Mouse (Mus musculus) ES-Bruce4 (cell line): ENCODE measurements around the gene Fosl1. TPM values are rescaled to one million over a fixed set of nuclear protein-coding genes. Genes with fewer than 3 reads are reported as not detected.

ENCODE experiments used
- H3K27ac ChIP-seq: 2 replicates; pipeline ENCODE4 v1.5.1; 2012; ENCODE audit warnings: low read length, inconsistent platforms; ENCODE audit not compliant: insufficient read depth
- H3K27me3 ChIP-seq: 2 replicates; pipeline ENCODE4 v1.6.1; 2012; ENCODE audit warnings: mild to moderate bottlenecking, low read length, inconsistent platforms; ENCODE audit not compliant: control insufficient read depth, poor library complexity, insufficient read depth, severe bottlenecking
- H3K36me3 ChIP-seq: 2 replicates; pipeline ENCODE4 v1.6.1; 2012; ENCODE audit warnings: inconsistent platforms, mild to moderate bottlenecking, low read length, moderate library complexity; ENCODE audit not compliant: control insufficient read depth, poor library complexity, insufficient read depth, severe bottlenecking
- H3K4me1 ChIP-seq: one replicate; pipeline ENCODE4 v1.8.1; 2011; ENCODE audit warnings: low read length; ENCODE audit not compliant: control insufficient read depth, insufficient read depth
- H3K4me3 ChIP-seq: 2 replicates; pipeline ENCODE4 v1.5.1; 2011; ENCODE audit warnings: low read depth, mild to moderate bottlenecking, low read length
- H3K9ac ChIP-seq: 2 replicates; pipeline ENCODE4 v1.6.1; 2012; ENCODE audit warnings: low read depth, mild to moderate bottlenecking, inconsistent platforms; ENCODE audit not compliant: poor library complexity, severe bottlenecking
- H3K9me3 ChIP-seq: replicated peaks from 2 replicates; pipeline ENCODE4 v1.6.1; 2012; ENCODE audit warnings: mild to moderate bottlenecking, low read length, inconsistent platforms; ENCODE audit not compliant: control insufficient read depth, poor library complexity, insufficient read depth, severe bottlenecking
- CTCF ChIP-seq: IDR thresholded peaks from one replicate; pipeline ENCODE4 v1.8.1; 2011; ENCODE audit warnings: low read depth, low read length
- EP300 ChIP-seq: IDR thresholded peaks from 2 replicates; pipeline ENCODE4 v1.6.1; 2011; ENCODE audit warnings: low read depth, low read length; ENCODE audit not compliant: insufficient read depth
- POLR2A ChIP-seq: IDR thresholded peaks from one replicate; pipeline ENCODE4 v1.8.1; 2011; ENCODE audit warnings: low read length; ENCODE audit not compliant: insufficient read depth
- polyA plus RNA-seq: library from polyadenylated mRNA; stranded (reverse); fragments of >200 nt; gene quantifications from 2 replicates; pipeline ENCODE4 v1.2.4, GENCODE M21; 2011; ENCODE audit warnings: low read depth; ENCODE audit not compliant: missing spikeins, insufficient read depth, insufficient read length

The Fosl1 gene
- polyA plus RNA-seq, 1 experiment: 1.3 TPM

GRCm38 (mm10) chr19:5428083-5428482 is 19.3 kb upstream of the Fosl1 start:
- no peak overlapping the region for H3K27ac ChIP-seq
- no peaks in the 10 kb centered on the region for H3K9me3 ChIP-seq
- H3K27me3 ChIP-seq: no peaks in the 10 kb centered on the region
- no peaks in the 10 kb centered on the region for H3K36me3 ChIP-seq
- TF ChIP-seq POLR2A (no peak), EP300 (no peak), CTCF (no peak)
- no peak overlapping the region for H3K9ac ChIP-seq
- no peaks in the 10 kb centered on the region for H3K4me1 ChIP-seq
- no peak overlapping the region for H3K4me3 ChIP-seq

- no peaks in the 10 kb centered on the region for H3K36me3 ChIP-seq
- no peak for TF ChIP-seq EP300
- no peak for TF ChIP-seq CTCF
- TF ChIP-seq POLR2A: no peak
- H3K9ac ChIP-seq: no peak overlapping the region
- H3K4me3 ChIP-seq: no peak overlapping the region
- H3K27ac ChIP-seq: no peak overlapping the region
- no peaks in the 10 kb centered on the region for H3K9me3 ChIP-seq
- no peaks in the 10 kb centered on the region for H3K4me1 ChIP-seq
- H3K27me3 ChIP-seq: no peaks in the 10 kb centered on the region
Observed at GRCm38 (mm10) chr19:5429219-5429618, 18.1 kb upstream of the Fosl1 start.

GRCm38 (mm10) chr19:5429806-5430205 is 17.5 kb upstream of the Fosl1 start:
- H3K27ac ChIP-seq: no peak overlapping the region
- H3K36me3 ChIP-seq: no peaks in the 10 kb centered on the region
- no peaks in the 10 kb centered on the region for H3K9me3 ChIP-seq
- no peak for TF ChIP-seq POLR2A
- TF ChIP-seq EP300: no peak
- no peak for TF ChIP-seq CTCF
- no peak overlapping the region for H3K4me3 ChIP-seq
- no peak overlapping the region for H3K9ac ChIP-seq
- H3K27me3 ChIP-seq: no peaks in the 10 kb centered on the region
- H3K4me1 ChIP-seq: no peaks in the 10 kb centered on the region

- no peaks in the 10 kb centered on the region for H3K27me3 ChIP-seq
- no peak overlapping the region for H3K27ac ChIP-seq
- H3K4me1 ChIP-seq: no peaks in the 10 kb centered on the region
- H3K36me3 ChIP-seq: no peaks in the 10 kb centered on the region
- H3K9ac ChIP-seq: no peak overlapping the region
- H3K9me3 ChIP-seq: no peaks in the 10 kb centered on the region
- H3K4me3 ChIP-seq: no peak overlapping the region
- no peak for TF ChIP-seq POLR2A
- no peak for TF ChIP-seq EP300
- TF ChIP-seq CTCF: no peak
Observed at GRCm38 (mm10) chr19:5430408-5430807, 16.9 kb upstream of the Fosl1 start.

DNA sequence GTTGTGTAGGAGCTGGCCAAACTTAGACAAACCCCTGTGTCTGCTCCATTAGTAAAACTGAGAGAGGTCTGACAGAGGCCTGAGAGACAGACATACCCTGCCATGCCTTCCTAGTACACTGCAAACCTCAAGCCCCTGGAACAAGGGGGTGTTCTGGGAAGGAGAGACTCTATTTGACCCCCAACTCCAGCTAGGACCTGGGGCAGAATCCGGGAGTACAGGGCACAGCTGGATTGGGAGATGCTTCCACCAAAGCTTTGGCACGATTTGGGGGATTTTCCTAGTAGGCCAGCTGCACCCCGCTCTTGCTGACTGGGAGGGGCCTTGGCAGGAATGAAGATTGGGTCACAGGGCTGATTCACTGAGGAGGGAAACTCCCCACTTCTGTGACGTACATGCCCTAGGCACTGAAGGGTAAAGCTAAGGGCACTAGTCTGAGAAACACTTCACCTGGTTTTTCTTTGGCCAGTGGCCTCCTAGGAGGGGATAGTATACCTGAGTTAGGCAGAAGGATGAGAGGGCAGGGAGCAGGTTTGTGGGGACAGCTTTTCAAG is 15.4 kb upstream of the Fosl1 start:
- Histone ChIP-seq H3K36me3 (no peaks in the 10 kb centered on the region), H3K4me3 (no peak overlapping the region), H3K9me3 (no peaks in the 10 kb centered on the region), H3K4me1 (no peaks in the 10 kb centered on the region), H3K27me3 (no peaks in the 10 kb centered on the region), H3K9ac (no peak overlapping the region), H3K27ac (no peak overlapping the region)
- TF ChIP-seq CTCF (no peak), POLR2A (no peak), EP300 (no peak)

- Histone ChIP-seq H3K27me3 (no peaks in the 10 kb centered on the region), H3K9ac (peak overlapping the region; percentile 29; the same call in 1 of the 2 replicates), H3K27ac (no peak overlapping the region), H3K36me3 (no peaks in the 10 kb centered on the region), H3K4me3 (peak overlapping the region; percentile 53), H3K4me1 (no peaks in the 10 kb centered on the region), H3K9me3 (no peaks in the 10 kb centered on the region)
- TF ChIP-seq CTCF (no peak), POLR2A (no peak), EP300 (no peak)
Observed at GRCm38 (mm10) chr19:5432992-5433852, 14.1 kb upstream of the Fosl1 start.
